Comparison of ENCODE assay signal across 8 mouse cellular contexts in the genomic region with DNA sequence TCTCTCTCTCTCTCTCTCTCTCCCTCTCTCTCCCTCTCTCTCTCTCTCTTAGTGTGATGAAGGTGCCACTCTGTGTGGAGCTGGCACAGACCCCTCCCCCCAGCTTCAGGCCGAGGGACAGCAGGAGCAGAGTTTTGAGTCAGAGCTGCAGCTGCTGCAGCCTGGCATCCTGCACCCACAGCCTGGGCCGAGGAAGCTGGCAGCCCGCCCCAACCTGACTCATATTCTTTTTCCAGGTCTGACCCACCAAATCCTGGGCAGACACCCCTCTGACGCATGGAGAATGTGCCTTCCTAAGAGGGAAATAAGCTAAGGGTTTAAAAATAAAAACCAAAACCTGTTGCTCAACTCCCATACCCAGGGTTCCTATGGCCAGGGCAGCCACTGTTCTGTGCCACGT. TPM values are rescaled to one million over a fixed set of nuclear protein-coding genes. Genes with fewer than 3 reads are reported as not detected.
A peak's percentile ranks its signal among the peaks of the same experiment; 100 is the strongest.
DNase-seq lines count a peak whose midpoint lies in the region; ATAC-seq and TF ChIP-seq lines count a peak whose summit lies in the region.

No protein-coding gene starts in this region.

- H3K36me3 ChIP-seq in liver, postnatal 0 days (replicated peaks; ENCODE audit: insufficient read depth, low read length): no peaks in the 10 kb centered on the region

- H3K4me2 ChIP-seq in liver, postnatal 0 days (ENCODE audit: low read depth, low read length): no peak overlapping the region

- peak; percentile 35 for DNase-seq in thymus, postnatal 14 days
- DNase-seq in thymus, adult 18-20 months: no peak
- DNase-seq in cerebellum, adult 8-10 months: peak; percentile 73
- DNase-seq in gastrocnemius, postnatal 10 days: peak; percentile 87
- DNase-seq in layer of hippocampus, adult 18-20 months (ENCODE audit: low spot score in 2 of 2): peak; percentile 46 to 72
- DNase-seq in liver, postnatal 0 days: no peak
- DNase-seq in T-cell, adult 2 months (ENCODE audit: low spot score): no peak

- no peaks in the 10 kb centered on the region for H3K9me3 ChIP-seq in liver, postnatal 0 days (ENCODE audit: low read length)

- no peaks in the 10 kb centered on the region for H3K27me3 ChIP-seq in liver, postnatal 0 days (ENCODE audit: insufficient read depth, low read length)

- WGBS in liver, postnatal 0 days (ENCODE audit: insufficient replicate concordance): 40% methylated on average over 5 of the region's 5 CpGs

- 0 out of 2 replicates have a peak, but pooled peaks cover 2% of the 10 kb centered on the region for H3K4me1 ChIP-seq in liver, postnatal 0 days (ENCODE audit: insufficient read depth)

- H3K9ac ChIP-seq in liver, postnatal 0 days (replicated peaks): no peak overlapping the region

- ATAC-seq in megakaryocyte progenitor cell, adult 5-6 weeks (replicated peaks; ENCODE audit: poor library complexity): peak; percentile 65
- no peak for ATAC-seq in liver, postnatal 0 days

- TF ChIP-seq EP300 in liver, postnatal 0 days (IDR thresholded peaks at IDR 0.05; ENCODE audit: low read depth): no peak

- TF ChIP-seq CTCF in liver, postnatal 0 days (IDR thresholded peaks at IDR 0.05; ENCODE audit: low read depth): no peak

- H3K4me3 ChIP-seq in liver, postnatal 0 days (ENCODE audit: low read depth, low read length): no peak overlapping the region

- no peak overlapping the region for H3K27ac ChIP-seq in liver, postnatal 0 days (ENCODE audit: low read depth)

RNA-seq across cellular contexts. Expression of a gene that starts 9.8 kb away (rescaled TPM):
- total RNA-seq in gastrocnemius, postnatal 10 days (2021): 1 to 10 TPM; 1.9 to 2.1 TPM
- total RNA-seq in layer of hippocampus, adult 18-20 months (2021): 1 to 10 TPM; 1.2 TPM
- not detected in 2 replicates for total RNA-seq in megakaryocyte progenitor cell, adult 5-6 weeks (2015)
- not detected in 2 replicates for total RNA-seq in megakaryocyte progenitor cell, adult 5-6 weeks (2017)
- 0.73 TPM in 2 replicates for polyA plus RNA-seq in liver, postnatal 0 days (2015; fragmentation: Nextera tagmentation; extraction: Ambion mirVana)

Comparison
In these comparisons a context has a peak if more than half of its experiments do, and no peak if none do; other contexts are left out.
1. DNase-seq: peak in thymus, postnatal 14 days (single experiment), cerebellum, adult 8-10 months (single experiment), gastrocnemius, postnatal 10 days (single experiment) and layer of hippocampus, adult 18-20 months (2 of 2); none in thymus, adult 18-20 months (0 of 2), liver, postnatal 0 days (single experiment) and T-cell, adult 2 months (single experiment).